Mouse (Mus musculus) intestine, postnatal 0 days (tissue): ENCODE data around the gene BC107364. TPM values are rescaled to one million over a fixed set of nuclear protein-coding genes. Genes with fewer than 3 reads are reported as not detected.
A peak's percentile ranks its signal among the peaks of the same experiment; 100 is the strongest.
"Not testable (repeated sequence)": the region's sequence is repeated elsewhere in the genome, so short reads cannot be mapped to it uniquely, and the experiment has no call there.

Source experiments
- ATAC-seq: fragments of 200-750 bp; cut with Nextera tagmentation; 2 replicates; pipeline ENCODE4 v1.8.0; 2017; ENCODE audit warnings: mild to moderate bottlenecking, moderate TSS enrichment, moderate library complexity
- H3K27ac ChIP-seq: fragments of 300-500 bp; sonication (generic); 2 replicates; pipeline ENCODE4 v1.5.1; 2014; ENCODE audit warnings: mild to moderate bottlenecking, low read depth, low read length, moderate library complexity
- H3K27me3 ChIP-seq: fragments of 300-500 bp; sonication (generic); replicated peaks from 2 replicates; pipeline ENCODE4 v1.6.1; 2014; ENCODE audit warnings: low read length, mixed read lengths; ENCODE audit not compliant: control insufficient read depth, insufficient read depth
- H3K36me3 ChIP-seq: fragments of 300-500 bp; sonication (generic); 2 replicates; pipeline ENCODE4 v1.6.1; 2014; ENCODE audit warnings: mild to moderate bottlenecking, moderate library complexity; ENCODE audit not compliant: control insufficient read depth, insufficient read depth
- H3K4me1 ChIP-seq: fragments of 300-500 bp; sonication (generic); replicated peaks from 2 replicates; pipeline ENCODE4 v1.6.1; 2014; ENCODE audit warnings: antibody characterized with exemption, low read length, mixed read lengths; ENCODE audit not compliant: control insufficient read depth, insufficient read depth
- H3K4me2 ChIP-seq: fragments of 300-500 bp; sonication (generic); replicated peaks from 2 replicates; pipeline ENCODE4 v1.6.1; 2014; ENCODE audit warnings: low read depth, mild to moderate bottlenecking, moderate library complexity
- H3K4me3 ChIP-seq: fragments of 300-500 bp; sonication (generic); 2 replicates; pipeline ENCODE4 v1.5.1; 2014; ENCODE audit warnings: low read depth, low read length
- H3K9ac ChIP-seq: fragments of 300-500 bp; sonication (generic); 2 replicates; pipeline ENCODE4 v1.6.1; 2014; ENCODE audit warnings: mild to moderate bottlenecking, low read depth, low read length
- H3K9me3 ChIP-seq: fragments of 300-500 bp; sonication (generic); 2 replicates; pipeline ENCODE4 v1.6.1; 2016; ENCODE audit warnings: mixed run types; ENCODE audit not compliant: control insufficient read depth
- CTCF ChIP-seq: sonication (generic); IDR thresholded peaks from 2 replicates; pipeline ENCODE4 v1.5.1; 2016; ENCODE audit warnings: low read depth, mild to moderate bottlenecking, control low read depth, antibody characterized with exemption, moderate library complexity
- WGBS: fragments of 180-500 bp; shearing (Covaris S2); extraction: QIAGEN DNeasy Blood & Tissue Kit; methylation state at CpG from one replicate; pipeline ENCODE4 v1.1.7; 2014; 5-methylcytosine and 5-hydroxymethylcytosine counted together
- polyA plus RNA-seq: library from polyadenylated mRNA; unstranded; fragments of >200 nt; fragmentation: Nextera tagmentation; extraction: Ambion mirVana; gene quantifications from 2 replicates; pipeline ENCODE4 v1.2.1, GENCODE M21; 2015

BC107364 gene
- polyA plus RNA-seq, 1 experiment from 2014 or later, result 0.56 TPM

- H3K27ac ChIP-seq, result no peak overlapping the region
- H3K36me3 ChIP-seq, result no peaks in the 10 kb centered on the region
- H3K4me2 ChIP-seq, result no peak overlapping the region
- WGBS, result 78% methylated on average over 2 of the region's 2 CpGs
- H3K4me1 ChIP-seq, result no peaks in the 10 kb centered on the region
- no peak overlapping the region for H3K4me3 ChIP-seq
- no peak for TF ChIP-seq CTCF
- H3K9ac ChIP-seq, result no peak overlapping the region
- ATAC-seq, result no peak
- no peaks in the 10 kb centered on the region for H3K9me3 ChIP-seq
- H3K27me3 ChIP-seq, result no peaks in the 10 kb centered on the region
Measured at GRCm38 (mm10) chr3:96485361-96485760, 33.3 kb upstream of the BC107364 start.

DNA sequence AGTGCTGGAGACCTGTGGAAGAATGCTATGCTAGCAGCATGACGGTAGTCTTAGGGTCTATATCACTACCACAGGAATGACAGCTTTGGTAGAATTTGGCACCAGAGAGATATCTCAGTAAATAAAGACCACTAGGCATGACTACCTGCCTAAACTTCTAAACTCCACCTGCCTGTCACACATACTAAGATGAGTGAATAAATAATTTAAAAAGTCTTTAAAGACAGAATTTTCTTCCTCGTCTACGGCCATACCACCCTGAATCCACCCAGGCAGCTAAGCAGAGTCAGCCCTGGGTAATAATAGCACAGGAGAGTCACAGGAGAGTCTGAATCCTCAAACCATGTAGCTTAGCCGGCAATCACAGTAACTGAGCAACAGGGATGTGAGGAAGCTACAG is 32.8 kb upstream of the BC107364 start:
- H3K9me3 ChIP-seq, result no peaks in the 10 kb centered on the region
- H3K27me3 ChIP-seq, result no peaks in the 10 kb centered on the region
- WGBS, result 79% methylated on average over 4 of the region's 4 CpGs
- no peaks in the 10 kb centered on the region for H3K4me1 ChIP-seq
- no peak overlapping the region for H3K9ac ChIP-seq
- H3K4me2 ChIP-seq, result no peak overlapping the region
- H3K27ac ChIP-seq, result no peak overlapping the region
- H3K4me3 ChIP-seq, result no peak overlapping the region
- TF ChIP-seq CTCF, result no peak
- ATAC-seq, result no peak
- no peaks in the 10 kb centered on the region for H3K36me3 ChIP-seq

DNA sequence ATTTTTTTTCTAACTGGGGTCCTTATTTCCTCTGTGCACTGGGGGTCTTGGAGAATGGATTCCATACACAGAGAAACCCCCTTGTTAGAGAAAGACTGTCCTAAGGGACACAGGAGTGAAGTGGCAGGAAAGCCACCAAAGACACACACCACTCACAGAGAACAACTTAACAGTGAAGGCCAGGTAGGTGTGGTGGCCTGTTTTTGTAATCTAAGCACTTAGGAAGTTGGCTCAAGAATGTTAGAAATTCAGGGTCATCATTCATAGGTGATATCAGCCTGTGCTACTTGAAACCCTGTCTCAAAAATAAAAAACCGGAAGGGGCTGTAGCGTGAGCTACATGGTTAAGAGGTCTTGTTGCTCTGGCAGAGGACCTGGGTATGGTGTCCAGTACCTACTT is 31.8 kb upstream of the BC107364 start:
- Histone ChIP-seq H3K27ac (no peak overlapping the region), H3K4me2 (no peak overlapping the region), H3K36me3 (no peaks in the 10 kb centered on the region), H3K9ac (no peak overlapping the region), H3K27me3 (no peaks in the 10 kb centered on the region), H3K4me3 (no peak overlapping the region), H3K4me1 (no peaks in the 10 kb centered on the region), H3K9me3 (no peaks in the 10 kb centered on the region)
- WGBS, result 91% methylated on average over 2 of the region's 2 CpGs
- TF ChIP-seq CTCF, result no peak
- ATAC-seq, result no peak

DNA sequence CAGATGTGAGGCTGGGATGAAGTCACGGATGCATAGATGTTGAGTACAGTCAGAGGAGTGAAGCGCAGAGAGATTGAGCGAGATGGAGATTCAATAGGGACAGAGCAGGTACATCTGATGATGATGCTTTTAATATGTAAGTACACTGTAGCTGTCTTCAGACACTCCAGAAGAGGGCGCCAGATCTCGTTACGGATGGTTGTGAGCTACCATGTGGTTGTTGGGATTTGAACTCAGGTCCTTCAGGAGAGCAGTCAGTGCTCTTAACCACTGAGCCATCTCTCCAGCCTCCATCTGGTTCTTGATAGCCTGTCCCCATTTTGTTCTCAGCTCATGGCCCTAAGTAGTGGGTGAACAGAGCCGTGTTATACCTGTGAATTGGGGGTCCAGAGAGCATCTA is 30.9 kb upstream of the BC107364 start:
- not testable (repeated sequence) for H3K4me2 ChIP-seq, H3K9me3 ChIP-seq, H3K27me3 ChIP-seq, H3K27ac ChIP-seq, H3K36me3 ChIP-seq, H3K4me1 ChIP-seq, H3K4me3 ChIP-seq, ATAC-seq, H3K9ac ChIP-seq
- 61% methylated on average over 7 of the region's 7 CpGs for WGBS
- TF ChIP-seq CTCF, result peak; percentile 51

DNA sequence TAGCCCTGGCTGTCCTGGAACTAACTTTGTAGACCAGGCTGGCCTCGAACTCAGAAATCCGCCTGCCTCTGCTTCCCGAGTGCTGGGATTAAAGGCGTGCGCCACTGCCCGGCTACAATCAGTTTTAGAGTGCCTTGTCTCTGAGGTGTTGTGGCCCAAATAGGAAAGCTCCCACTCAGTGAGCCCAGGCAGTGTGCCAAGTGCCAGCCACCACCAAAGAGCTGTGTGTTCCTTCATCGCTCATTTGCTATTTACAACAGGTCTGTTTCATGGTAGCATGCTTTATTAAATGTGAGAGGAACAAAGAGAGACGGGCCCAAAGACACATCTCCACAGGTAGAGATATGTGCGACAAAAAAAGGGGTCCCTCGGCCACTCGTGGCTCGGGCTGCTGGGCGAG is 30.3 kb upstream of the BC107364 start:
- Histone ChIP-seq H3K27me3 (no peaks in the 10 kb centered on the region), H3K4me2 (no peak overlapping the region), H3K4me3 (no peak overlapping the region), H3K4me1 (no peaks in the 10 kb centered on the region), H3K9me3 (no peaks in the 10 kb centered on the region), H3K27ac (no peak overlapping the region), H3K9ac (no peak overlapping the region), H3K36me3 (no peaks in the 10 kb centered on the region)
- TF ChIP-seq CTCF, result no peak
- ATAC-seq, result no peak
- 89% methylated on average over 13 of the region's 13 CpGs for WGBS

DNA sequence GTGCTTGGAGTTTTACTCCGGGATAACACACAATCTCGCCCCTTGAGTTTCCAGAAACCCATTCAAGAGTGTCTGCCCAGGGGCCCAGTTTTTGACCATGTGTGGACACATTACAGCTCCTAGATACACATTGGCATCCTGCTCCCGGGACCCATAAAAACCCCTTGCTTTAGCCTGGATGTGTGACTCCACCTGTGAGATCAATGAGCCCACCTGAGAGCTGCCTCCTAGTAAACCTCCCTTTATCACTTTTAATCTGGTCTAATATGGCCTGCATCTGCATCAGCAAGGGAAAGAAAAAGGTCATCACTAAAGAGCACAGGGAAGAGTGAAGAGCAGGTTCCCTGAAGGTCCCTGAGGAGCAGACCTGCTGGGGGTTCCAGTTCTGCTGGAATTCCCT is 29.8 kb upstream of the BC107364 start:
- Histone ChIP-seq H3K36me3 (no peaks in the 10 kb centered on the region), H3K9ac (no peak overlapping the region), H3K27ac (no peak overlapping the region), H3K27me3 (0 out of 2 replicates have a peak, but pooled peaks cover 3% of the 10 kb centered on the region), H3K9me3 (no peaks in the 10 kb centered on the region), H3K4me2 (no peak overlapping the region), H3K4me3 (no peak overlapping the region), H3K4me1 (no peaks in the 10 kb centered on the region)
- no peak for ATAC-seq
- WGBS, result 87% methylated on average over 3 of the region's 3 CpGs
- TF ChIP-seq CTCF, result no peak

GRCm38 (mm10) chr3:96480684-96481270 is 28.7 kb upstream of the BC107364 start:
- H3K27ac ChIP-seq, result no peak overlapping the region
- H3K27me3 ChIP-seq, result peaks cover 11% of the 10 kb centered on the region
- H3K36me3 ChIP-seq, result no peaks in the 10 kb centered on the region
- no peaks in the 10 kb centered on the region for H3K9me3 ChIP-seq
- no peak for ATAC-seq
- no peak overlapping the region for H3K4me2 ChIP-seq
- no peaks in the 10 kb centered on the region for H3K4me1 ChIP-seq
- H3K9ac ChIP-seq, result no peak overlapping the region
- no peak overlapping the region for H3K4me3 ChIP-seq
- TF ChIP-seq CTCF, result no peak
- 80% methylated on average over 4 of the region's 4 CpGs for WGBS
